Mouse (Mus musculus) G1E (cell line): ENCODE data around the gene Rab3d.

Source experiments
- CTCF ChIP-seq: IDR thresholded peaks from 2 replicates; pipeline ENCODE4 v1.5.1; 2012; ENCODE audit warnings: low read depth, low read length, inconsistent platforms, mixed read lengths
- GATA1 ChIP-seq: IDR thresholded peaks from 2 replicates; pipeline ENCODE4 v1.6.1; 2012; ENCODE audit warnings: borderline replicate concordance, low read length, inconsistent platforms, mixed read lengths
- GATA2 ChIP-seq: IDR thresholded peaks from 2 replicates; pipeline ENCODE4 v1.6.1; 2012; ENCODE audit warnings: low read depth, low read length, inconsistent platforms, borderline replicate concordance
- POLR2AphosphoS5 ChIP-seq: IDR thresholded peaks from 2 replicates; pipeline ENCODE4 v1.6.1; 2012; ENCODE audit warnings: low read depth, low read length, inconsistent platforms; ENCODE audit not compliant: insufficient replicate concordance
- TAL1 ChIP-seq: conservative IDR thresholded peaks from 2 replicates; pipeline ENCODE4 v1.6.1; 2012; ENCODE audit warnings: low read depth, low read length, inconsistent platforms, mixed read lengths

- TF ChIP-seq CTCF (no peak), TAL1 (no peak), GATA1 (no peak), POLR2AphosphoS5 (no peak), GATA2 (no peak)
These were observed 846 bp upstream of the Rab3d start for GRCm38 (mm10) chr9:21918692-21919384.
